Mouse (Mus musculus) thymus, postnatal 0 days (tissue): ENCODE results near the gene Ccr1l1. TPM values are rescaled to one million over a fixed set of nuclear protein-coding genes. Genes with fewer than 3 reads are reported as not detected.
"Not testable (repeated sequence)": the region's sequence is repeated elsewhere in the genome, so short reads cannot be mapped to it uniquely, and the experiment has no call there.

Source experiments
- DNase-seq: peaks from one replicate; pipeline ENCODE4 v3.0.0-alpha.2; 2015; ENCODE audit warnings: low spot score
- polyA plus RNA-seq: library from polyadenylated mRNA; unstranded; fragments of >200 nt; fragmentation: Nextera tagmentation; extraction: Ambion mirVana; gene quantifications from 2 replicates; pipeline ENCODE4 v1.2.1, GENCODE M21; 2015

Ccr1l1 gene
- polyA plus RNA-seq: not detected in 2 replicates

DNA sequence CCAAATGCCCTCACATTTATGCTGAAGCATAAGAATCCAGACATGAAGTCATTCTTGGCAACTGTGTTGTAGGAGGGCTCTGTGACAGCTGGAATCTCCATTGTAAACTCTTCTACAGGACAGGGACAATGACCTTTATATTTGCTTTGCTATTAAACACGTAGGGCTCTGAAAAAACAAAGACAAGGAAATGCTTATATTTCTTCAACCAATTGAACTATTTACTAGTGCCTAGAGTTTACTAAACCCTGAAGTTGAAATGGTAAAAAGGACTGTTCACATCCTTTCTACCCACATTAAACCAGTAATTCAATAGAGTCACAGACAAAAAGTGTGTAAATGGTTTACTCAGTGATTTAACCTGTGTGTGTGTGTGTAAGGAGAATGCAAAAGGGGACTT, at the start of gene Ccr1l1:
Ccr1l1 (minus strand) TSS at position 101 of the 400 bp plus-strand sequence.
- no peak for DNase-seq

DNA sequence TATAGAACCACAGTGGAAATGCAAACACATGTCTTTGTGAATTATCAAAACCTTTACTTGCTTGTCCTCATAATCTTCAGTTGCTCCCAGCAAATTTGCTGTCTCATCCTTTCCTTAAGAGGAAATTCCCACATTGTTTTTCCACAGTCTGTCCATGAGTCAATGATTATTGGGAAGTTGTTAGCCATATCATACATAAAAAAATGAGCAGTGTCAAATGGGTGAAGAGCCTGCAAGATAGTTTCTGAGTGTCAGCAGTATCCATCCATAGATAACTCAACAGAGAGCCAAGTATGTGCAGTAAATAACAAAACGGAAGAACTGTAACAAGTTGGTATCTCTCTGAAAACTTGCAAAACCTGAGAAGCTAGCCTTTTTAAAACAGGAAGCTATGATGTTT, 43.5 kb upstream of the Ccr1l1 start, which contains the start of gene Ccr3:
Ccr3 (plus strand) TSS at position 301 of the 400 bp plus-strand sequence.
- no peak for DNase-seq

DNA sequence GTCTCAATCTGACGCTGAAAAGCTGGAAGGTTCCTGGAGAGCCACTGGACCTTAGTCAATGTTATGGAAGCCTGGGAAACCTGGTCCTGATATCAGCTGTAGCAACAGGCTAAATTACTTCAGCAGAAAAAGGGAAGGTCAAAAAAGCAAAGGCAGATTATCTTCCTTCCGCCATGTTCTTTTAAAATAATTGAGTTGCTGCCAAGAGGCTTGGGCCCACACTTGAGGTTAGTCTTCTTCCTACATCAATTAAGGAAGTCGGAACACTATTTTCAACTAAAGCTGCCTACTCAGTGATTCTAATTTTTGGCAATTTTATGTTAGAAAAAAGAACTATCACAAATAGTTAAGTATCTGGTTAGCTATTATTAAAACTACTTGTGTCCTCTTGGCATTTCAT, 41.7 kb upstream of the Ccr1l1 start:
- DNase-seq: no peak

DNA sequence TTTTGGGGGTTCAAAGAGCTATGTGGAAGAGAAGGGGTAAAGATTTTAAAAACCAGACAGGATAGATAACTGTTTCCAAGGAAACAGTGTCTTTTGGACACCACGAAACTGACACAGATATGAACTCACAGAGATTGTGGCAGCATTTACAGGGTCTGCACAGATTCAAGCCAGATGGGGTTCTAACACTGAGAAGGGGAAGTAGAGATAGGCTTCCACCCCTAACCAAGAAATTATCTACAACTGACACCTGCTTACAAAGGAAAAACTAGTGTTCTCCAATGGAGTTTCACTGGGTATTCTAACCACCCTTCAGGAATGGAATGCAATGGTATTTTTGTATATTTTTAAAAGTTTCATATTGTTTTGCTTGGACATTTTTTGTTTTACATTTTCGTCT, 37.8 kb upstream of the Ccr1l1 start:
- no peak for DNase-seq

DNA sequence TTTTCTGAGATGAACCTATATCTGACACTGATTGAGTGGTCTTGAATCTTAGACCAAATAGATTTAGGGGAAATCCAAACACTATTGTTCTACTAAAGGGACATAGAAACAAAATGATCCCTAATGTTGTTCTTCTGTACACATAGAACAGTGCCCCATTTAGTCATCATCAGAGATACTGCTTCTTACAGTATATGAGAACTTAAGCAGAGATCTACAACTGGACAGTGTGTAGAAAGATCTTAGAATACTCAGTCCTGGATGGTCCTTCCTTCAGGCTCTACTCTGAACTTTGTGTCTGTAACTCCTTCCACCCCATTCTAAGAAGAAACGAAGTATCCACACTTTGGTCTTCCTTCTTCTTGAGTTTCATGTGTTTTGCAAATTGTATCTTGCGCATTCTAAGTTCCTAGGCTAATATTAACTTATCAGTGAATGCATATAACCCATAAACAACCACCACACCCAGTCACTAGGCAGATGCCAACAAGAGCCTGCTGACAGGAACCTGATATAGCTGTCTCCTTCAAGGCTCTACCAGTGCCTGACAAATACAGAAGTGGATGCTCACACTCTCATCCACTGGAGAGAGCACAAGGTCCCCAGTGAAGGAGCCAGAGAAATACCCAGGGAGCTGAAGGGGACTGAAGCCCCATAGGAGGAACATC, 36.9 kb upstream of the Ccr1l1 start:
- no peak for DNase-seq

DNA sequence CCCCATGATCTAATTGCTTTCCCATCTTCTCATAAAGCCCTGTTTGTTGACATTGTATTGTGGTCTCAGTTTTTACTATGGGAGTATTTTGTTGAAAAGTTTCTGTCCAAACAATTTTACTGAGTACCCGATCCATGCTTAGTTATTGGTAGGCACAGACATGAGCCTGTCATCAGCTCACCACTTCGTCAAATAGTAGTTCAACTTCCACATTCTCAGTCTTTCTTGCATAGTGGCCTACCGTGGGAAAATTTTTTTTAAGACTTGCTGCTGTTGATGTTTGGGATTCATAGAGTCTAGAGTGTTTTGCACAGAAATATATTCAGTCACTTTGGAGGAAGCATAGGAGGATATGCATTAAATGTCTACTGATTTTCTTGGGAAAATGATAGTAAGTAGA, 35.1 kb upstream of the Ccr1l1 start:
- DNase-seq: no peak

DNA sequence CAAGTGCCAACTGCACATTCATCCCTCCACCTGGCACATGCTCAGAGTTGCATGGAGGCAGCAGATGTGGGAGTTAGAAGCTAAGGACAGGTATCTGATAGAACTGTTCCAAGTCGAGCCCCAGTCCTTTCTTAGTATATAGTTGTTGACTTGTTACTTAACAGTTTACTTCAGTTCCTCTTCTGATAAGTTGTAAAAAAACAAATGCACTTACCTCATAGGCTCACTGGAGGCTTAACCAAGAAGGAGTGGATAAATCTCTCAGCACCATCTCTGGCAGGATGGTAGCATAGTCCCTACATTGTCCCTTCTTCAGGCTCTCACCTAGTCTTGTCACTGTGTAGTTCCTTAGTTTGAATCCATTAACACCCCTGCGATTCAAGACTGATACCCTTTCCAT, 34.5 kb upstream of the Ccr1l1 start:
- DNase-seq: no peak

DNA sequence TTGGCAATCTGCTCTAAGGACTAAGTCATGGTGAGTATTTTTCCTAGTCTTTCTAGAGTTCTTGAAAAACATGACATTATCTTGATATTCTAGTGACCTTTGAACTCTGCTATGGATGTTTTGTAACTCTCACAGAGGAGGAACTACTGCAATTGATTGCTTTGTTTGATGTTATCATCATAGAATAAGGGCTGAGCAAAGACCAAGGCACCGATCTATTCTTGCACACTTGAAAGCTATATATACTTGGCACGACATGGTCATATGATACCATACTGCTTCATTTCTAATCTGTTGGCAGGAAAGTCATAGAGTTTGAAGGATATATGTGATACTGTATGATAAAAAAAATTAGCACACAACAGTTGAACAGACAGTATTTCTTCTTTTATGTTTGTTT, 21.6 kb upstream of the Ccr1l1 start:
- DNase-seq: no peak

DNA sequence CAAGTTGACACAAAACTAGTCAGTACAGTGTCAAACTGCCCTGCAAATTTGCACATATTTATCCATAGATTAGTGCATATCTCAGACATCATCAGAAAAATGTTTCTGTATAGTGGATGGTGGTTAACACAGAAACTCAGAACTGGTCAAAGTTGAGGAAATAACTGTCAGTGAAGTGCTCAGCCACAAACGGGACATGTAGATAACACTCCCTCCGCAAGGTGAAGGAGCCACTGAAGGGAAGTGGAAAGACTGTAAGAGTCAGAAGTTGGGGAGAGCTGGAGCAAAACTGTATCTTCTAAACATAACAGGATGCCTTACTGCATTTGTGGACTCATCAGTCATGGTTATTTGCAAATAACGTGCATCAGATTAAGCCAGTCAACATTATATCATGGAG, 19.5 kb upstream of the Ccr1l1 start:
- no peak for DNase-seq

DNA sequence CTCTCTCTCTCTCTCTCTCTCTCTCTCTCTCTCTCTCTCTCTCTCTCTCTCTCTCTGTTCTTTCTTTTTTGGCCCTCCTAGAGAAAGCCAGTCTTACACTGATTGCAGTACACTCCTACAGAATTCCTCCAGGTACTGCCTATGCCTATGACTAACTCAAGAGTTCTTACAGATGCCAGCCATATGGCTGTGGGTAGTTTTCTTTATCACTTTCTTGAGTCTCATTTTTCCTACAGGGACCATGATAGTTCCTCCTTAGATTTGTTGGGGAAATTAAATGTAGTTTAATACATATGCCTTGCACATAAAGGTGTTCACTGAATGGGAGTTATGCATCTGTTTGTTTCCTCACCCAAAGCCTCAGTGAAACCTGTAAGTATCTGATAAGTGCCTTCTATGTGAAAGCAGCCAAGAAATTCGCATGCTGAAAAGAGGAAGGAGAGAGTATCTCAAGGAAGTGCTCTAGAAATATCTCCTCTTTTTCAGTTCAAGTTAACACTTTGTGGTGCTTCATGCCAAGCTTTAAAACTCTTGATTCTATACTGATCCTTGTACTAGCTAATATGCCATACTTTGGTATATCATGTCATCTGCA, 13.2 kb upstream of the Ccr1l1 start:
- DNase-seq: no peak

DNA sequence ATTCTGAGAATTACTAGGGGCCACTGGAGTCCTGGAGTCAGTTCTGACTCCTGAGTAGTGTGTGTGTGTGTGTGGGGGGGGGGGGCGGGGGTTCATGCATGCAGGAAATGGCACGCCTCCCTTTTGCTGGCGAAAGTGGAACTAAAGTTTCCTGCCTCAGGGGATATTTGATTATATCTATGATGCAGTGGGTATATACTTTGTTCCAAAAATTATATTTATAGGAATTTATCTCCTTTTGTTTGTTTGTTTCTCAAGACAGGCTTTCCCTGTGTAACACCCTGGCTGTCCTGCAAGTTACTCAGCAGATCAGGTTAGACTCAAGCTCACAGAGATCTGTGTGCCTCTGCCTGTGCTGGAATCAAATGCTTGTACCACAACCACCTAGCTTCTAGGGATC, 11.5 kb upstream of the Ccr1l1 start:
- no peak for DNase-seq

DNA sequence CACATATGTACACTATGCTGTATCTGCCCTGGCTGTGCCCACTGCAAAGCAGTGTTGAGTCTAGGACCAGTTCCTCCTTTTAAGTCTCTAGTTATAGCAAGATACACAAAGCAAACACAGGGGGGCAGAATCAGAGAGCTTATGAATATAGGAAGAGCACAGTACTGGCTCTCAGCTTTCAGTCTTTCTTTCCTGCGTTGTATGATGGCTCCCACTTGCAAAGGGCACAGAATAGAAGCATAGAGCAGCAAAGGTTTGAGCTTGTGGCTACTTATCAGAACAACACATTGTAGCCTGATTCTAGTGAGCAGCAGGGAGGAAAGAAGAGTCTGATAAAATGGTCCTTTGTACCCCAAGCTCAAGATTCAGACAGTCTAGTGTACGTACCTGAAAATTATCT, 8.0 kb upstream of the Ccr1l1 start:
- DNase-seq: peak; percentile 63

DNA sequence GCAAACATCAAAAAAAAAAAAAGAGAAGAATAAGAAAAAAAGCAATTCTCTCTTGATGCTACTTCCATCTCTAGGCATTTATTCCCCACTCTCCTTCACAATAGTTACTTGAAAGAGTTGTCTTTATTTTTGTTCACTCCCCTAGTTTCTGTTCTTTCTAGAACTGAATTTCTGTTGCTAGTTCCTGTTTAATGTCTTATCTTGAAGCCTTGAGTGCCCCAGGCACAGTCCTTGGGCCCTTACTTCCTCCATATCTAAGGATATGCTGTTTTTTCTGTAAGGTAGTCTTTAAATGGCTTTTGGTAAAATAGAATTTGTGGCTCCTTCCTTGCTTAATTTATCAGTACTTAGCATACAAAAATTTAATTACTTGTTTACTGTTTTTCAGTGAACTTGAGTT, 6.7 kb upstream of the Ccr1l1 start:
- no peak for DNase-seq

DNA sequence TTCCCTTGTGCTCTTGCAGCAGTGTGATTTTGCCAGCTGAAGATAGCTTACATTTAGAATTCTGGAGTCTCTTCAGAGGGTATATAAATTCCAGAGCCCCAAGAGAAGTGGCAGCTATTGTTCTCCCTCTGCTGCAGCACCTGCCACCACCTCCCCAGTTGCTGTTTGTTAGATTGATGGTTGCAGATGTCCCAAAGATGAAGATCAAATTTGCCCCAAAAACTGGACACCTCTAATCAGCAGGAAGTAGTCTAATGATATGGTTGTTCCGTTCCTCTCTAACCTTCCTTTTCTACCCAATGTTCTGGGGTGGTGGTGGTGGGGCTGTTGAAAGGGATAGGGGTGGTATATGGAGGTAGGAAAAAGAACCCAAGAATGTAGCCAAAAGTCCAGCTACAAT, 4.5 kb upstream of the Ccr1l1 start:
- no peak for DNase-seq

DNA sequence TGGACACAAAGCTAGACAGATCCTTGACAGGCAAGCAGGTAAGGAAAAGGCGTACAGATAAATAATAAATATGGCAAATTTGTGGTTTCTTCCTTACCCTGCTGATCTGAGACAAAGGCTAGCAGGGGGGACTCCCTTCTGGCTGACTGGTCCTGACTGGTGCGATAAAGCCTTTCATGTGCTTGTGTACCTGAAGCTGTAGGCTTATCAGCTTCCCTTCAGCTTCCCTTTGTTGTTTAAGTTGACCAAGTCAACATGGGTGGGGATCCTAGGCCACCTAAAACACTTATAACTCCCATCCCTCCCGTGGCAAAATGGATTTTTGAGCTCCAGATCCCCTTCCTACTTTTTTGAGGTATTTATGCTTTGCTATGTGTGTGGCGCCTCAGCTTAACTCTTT, 3.7 kb upstream of the Ccr1l1 start:
- no peak for DNase-seq

DNA sequence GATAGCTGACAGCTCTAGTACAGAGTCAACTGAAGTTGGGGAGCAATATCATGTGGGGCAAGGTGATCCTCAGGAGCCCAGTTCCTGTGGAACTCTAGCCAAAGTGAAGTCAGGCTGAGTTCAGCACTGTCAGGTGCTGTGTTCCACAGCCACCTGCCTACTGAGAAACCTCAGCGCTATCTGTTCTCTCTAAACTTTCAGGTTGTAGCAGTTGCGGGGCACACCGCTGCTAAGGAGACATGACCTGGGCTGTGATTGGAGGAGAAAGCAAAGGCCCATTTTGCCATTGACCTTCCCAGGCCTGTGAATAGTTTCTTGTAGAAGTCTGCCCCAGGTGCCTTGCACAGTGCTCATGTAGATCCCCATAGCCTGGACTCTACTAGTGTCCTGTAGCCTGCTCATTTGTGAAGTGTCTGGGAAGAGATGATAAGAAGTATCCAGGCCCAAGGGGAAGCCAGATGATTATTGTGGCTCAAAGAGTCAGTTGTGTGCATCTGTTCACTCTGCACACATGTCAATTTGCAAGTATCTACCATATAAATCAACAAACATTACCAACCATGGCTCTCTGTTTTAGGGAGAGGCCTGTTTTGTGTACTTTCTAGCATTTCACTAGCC, 2.8 kb upstream of the Ccr1l1 start:
- not testable (repeated sequence) for DNase-seq

DNA sequence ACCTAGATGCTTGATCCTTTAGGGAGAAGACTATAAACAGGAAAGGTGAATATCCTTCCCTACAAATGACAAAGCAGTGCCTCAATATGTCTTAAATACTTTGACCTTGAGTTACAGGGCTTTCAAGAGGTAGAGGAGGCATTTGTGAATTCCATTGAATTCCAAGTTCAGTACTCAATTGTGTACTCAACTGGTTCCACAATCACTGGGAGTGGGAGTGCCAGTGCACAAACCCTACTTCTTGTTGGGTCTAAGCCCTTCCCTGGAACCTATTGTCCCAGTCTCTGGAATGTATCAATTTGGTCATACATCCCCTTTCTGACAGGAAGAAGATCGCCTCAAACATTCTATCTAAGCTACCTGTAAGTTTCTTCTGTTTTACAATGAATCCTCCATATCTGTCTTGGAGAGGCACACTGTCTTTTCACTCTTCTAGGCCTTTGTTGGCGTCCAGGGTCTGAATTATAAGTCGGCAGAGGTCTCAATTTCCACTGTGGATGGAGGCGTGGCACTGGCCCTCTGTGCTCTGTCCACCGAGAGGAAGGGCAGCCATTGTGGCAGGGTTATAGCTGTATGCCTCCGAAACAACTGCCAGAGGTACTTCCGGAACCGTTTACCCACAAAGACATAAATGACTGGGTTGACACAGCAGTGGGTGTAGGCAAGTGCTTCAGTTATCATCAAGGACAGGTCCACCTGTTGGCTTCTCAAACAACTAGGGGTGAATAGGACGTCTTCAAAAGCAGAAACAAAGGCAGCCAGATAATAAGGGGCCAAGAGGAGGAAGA, 1.1 kb downstream of the Ccr1l1 start:
- no peak for DNase-seq

DNA sequence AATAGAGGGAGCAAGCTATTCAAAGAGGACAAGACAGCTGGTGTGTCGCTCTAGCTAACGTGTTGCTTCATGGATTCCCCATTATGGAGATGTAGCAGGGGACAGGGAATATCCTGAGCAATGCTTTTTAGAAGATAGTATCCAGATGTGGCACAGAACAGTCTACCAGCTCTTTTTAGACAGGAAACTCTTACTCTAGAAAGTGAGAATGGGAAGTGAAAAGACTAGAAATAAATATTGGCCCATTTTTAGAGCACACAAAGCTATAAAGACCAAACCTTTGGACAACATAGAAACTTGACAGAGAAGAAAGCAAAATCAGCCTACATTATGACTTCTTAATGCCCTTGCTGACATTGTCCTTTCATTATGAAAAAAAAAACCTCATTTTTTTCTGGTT, 2.6 kb downstream of the Ccr1l1 start:
- DNase-seq: no peak

DNA sequence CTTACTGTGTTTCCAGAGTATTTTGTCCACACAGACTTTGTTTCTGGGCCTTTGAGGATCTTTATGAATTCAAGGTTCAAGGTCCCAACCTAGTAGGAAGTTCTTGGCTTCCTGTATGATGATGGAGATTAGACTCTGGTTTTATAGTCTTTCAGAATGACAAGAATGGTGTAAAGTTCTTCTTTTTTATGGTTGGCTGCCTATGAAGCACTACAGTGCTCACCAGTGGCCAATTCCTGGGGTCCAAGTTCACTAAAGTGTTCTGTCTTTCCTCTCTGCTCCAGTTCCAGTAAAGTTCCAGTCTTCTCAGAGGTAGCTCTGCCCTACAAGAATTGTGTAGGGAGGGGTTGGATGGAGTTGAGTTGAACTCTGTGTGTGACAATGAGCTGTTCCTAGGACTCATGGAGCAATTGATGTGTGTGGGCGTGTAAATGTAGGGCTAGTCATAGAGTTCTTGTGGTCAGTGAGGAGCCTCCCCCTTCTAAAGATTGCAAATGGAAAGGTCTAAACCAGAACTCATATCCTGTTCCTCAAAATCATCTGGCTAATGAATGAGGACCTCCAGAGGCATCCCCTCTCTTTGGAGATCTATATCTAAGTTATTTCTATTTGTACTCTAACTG, 9.8 kb downstream of the Ccr1l1 start, which contains the start of gene Ccr1:
Ccr1 (minus strand) TSS at position 403 of the 623 bp plus-strand sequence.
- DNase-seq: no peak

DNA sequence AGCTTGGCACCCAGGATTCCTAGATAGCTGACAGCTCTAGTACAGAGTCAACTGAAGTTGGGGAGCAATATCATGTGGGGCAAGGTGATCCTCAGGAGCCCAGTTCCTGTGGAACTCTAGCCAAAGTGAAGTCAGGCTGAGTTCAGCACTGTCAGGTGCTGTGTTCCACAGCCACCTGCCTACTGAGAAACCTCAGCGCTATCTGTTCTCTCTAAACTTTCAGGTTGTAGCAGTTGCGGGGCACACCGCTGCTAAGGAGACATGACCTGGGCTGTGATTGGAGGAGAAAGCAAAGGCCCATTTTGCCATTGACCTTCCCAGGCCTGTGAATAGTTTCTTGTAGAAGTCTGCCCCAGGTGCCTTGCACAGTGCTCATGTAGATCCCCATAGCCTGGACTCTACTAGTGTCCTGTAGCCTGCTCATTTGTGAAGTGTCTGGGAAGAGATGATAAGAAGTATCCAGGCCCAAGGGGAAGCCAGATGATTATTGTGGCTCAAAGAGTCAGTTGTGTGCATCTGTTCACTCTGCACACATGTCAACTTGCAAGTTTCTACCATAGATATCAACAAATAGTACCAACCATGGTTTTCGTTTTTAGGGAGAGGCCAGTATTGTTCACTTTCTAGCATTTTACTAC, 11.2 kb downstream of the Ccr1l1 start:
- DNase-seq: not testable (repeated sequence)

DNA sequence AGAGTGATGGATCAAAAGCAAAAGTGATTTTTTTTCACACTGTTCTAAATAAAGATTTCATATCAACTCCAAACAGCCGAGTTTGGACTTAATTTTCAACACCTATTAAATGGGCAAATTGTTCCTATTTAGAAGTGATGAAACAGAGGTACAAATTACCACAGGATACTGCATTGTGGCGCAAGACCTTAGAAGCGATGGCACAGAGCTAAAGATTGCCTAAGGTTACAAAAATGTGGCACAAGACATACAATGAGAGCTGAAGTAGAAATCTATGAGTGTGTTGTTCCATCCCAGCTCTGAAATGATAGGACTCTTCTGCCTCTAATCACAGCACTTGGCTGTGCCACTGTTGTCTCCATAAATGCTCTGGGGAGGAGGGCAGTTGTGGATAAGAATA, 13.4 kb downstream of the Ccr1l1 start:
- DNase-seq: no peak
